Mouse (Mus musculus) small intestine, adult 2 months (tissue): ENCODE results near the gene Mreg.

Experiments
- CTCF ChIP-seq: fragments of 200-500 bp; IDR thresholded peaks from 2 replicates; pipeline ENCODE4 v1.5.1; 2012; ENCODE audit warnings: low read depth, mild to moderate bottlenecking, control low read depth, inconsistent platforms, low read length, moderate library complexity, mixed read lengths; ENCODE audit not compliant: insufficient replicate concordance, insufficient read length; ENCODE audit errors: extremely low read depth
- POLR2A ChIP-seq: fragments of 200-500 bp; IDR thresholded peaks from 2 replicates; pipeline ENCODE4 v1.6.1; 2012; ENCODE audit warnings: low read depth, mild to moderate bottlenecking, control low read depth, inconsistent platforms, low read length, moderate library complexity

- TF ChIP-seq POLR2A (no peak), CTCF (peak; percentile 17; the same call in 1 of the 2 replicates)
Observed at GRCm38 (mm10) chr1:72182930-72183499, 29.1 kb downstream of the Mreg start.
